Mouse (Mus musculus) activated CD4-positive, CD25-positive, alpha-beta regulatory T cell, adult 4 months (primary cell): Measurements from ENCODE around the gene Hgd. TPM values are rescaled to one million over a fixed set of nuclear protein-coding genes. Genes with fewer than 3 reads are reported as not detected.

Experiments used
- ATAC-seq: one replicate; pipeline ENCODE4 v1.8.0; 2017
- polyA plus RNA-seq, 2 experiments: library from polyadenylated mRNA; unstranded; fragments of 100-300 nt; shearing (Covaris generic); gene quantifications; one replicate each; pipeline ENCODE4 v1.2.1; 2017

Gene Hgd
- polyA plus RNA-seq, 2 experiments from 2014 or later, result not detected

DNA sequence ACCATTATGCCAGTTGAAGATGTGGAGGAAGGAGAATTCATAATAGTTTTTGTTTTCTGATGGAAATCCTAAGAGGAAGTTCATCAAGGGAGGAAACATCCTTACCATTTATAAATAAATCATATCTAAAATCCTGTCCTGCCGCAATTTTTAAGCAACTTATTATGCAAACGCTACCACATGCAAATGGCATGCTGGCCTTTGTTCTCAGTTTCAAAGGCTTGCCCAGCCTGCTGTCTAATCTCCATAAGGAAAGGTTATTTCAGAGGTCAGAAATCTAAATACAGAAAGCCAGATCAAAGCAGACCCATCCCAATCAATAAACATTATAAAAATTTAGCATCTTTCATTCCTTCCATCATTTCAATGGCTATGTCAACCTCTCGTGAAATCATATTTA is 1.9 kb downstream of the Hgd start:
- ATAC-seq, result no peak

DNA sequence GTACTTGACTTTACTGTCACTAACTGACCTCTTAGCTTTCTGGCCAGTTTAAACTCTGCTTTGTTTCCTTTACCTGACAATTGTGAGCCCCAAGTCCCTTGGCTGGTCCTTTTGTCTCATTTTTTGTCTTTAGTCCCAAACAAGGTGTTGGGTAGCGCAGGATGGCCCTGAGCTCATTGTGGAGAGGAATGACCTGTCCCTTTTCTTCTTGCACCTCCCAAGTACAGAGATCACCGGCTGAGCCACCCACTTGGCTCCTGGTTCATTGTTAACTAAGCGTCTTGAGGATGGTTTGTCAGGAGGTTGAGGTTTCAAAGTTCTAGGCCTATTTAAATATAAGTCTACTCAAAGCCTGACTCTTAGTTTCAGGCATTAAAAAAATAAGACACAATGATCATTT is 3.4 kb downstream of the Hgd start:
- ATAC-seq, result no peak

DNA sequence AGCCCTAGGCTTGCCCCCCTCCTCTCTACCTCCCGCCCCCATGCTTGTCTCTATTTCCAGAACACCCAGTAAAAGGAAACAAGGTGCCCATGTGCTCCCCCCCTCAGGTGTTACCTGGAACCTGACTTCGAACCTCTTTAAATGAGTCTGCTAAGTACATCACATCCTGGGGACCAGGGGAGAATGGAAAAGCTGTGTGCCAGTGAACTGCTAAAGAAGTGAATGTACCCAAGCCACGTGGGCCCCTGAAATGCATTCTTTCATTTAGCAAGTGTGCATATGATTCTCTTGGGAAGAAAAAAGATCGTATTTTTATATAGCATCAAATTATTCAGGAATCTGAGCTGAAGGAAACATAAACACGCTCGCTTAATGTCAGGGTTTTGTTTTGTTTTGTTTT is 3.8 kb downstream of the Hgd start:
- no peak for ATAC-seq

DNA sequence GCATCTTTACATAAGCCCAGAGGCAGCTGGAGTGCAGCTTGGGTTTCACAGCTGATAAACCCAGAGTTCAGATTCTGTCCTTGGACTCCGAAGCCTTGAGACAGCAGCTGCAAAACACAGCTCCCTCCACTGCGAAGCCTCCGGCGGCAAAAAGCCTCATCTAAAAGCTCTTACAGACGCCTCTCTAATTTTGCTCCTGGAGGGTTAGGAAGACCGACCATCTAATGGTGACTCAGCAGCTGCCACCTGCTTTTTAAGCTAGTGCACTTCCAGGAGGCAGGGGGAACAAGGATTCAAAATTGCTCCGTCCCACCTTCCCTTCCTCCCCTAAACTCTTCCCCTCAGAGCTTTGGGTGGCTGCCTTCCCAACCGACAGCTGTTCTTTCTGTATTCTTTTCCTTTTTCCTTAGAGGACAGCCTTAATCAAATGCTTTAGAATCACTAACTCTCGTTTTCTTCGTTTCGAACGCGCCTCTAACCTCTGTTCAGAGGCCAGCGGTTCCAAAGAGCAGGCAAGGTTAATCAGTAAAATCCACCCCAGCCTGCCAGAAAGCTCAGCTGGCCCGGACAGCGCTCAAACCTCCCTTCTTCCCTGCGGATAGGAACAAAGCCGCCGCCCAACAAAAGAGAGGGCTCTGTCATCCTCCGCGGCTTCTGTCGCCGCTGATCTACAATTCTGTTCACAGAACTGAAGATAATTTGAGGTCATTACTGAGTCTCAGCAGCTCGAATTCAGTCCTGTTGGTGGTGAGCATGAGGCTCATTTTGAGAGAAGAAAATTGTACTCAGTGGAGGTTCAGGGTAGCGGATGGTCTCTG is 4.5 kb downstream of the Hgd start:
- no peak for ATAC-seq

DNA sequence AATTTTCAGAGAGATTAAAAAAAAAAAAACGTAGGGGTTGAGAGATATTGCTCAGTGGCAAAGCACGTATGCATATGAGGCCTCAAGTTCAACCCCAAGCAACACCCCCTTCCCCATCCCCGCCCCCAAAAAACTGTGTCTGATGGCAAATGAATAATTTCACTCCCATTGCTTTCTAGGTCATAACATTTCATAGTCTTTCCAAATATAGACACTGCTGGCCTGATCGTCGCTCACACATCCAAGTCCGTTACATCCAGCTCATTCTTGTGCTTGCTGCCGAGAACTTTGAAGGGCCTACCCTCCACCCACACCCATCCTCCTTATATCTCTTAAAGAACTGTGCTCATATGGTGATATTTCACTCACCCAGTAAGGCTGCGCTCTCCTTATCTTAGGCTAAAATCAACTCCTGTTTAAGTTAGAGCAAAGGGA is 5.2 kb downstream of the Hgd start:
- ATAC-seq, result no peak

DNA sequence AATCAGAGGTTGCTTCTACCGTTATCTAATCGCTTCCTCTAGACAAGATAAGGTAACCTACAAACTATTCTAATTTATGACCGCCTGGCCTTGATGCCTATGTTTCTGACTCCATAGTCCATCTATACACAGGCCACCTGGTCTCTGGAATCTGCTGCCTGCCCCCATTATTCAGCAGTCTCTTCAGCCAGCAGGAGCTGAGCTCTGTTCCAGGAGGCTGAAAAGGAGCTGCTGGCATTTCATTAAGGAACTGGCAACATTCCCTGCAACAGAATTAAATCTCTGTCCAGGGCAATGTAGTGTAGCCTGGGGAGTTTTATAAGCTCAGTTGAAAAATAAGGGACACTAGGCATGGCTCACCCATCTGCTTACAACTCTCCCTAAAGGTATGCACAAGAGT is 11.0 kb downstream of the Hgd start:
- no peak for ATAC-seq

DNA sequence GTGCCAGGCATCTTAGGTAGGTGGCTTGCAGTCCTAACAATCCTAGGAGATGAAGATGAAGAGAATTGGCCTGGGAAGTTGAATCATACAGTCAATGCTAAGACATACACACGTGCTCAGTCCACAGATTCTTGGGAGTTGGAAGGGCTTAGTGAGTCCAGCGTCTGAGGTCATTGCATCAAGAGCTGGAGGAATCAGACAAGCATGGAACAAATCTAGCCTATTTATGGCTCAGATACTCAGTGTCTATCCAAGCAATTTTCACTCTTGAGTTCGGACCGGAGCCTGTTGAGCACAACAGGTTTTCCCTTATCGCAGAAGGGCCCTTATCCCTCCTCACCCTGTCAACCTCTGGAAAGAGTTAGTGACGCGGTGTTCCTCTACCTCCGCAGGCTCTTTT is 11.6 kb downstream of the Hgd start:
- no peak for ATAC-seq

DNA sequence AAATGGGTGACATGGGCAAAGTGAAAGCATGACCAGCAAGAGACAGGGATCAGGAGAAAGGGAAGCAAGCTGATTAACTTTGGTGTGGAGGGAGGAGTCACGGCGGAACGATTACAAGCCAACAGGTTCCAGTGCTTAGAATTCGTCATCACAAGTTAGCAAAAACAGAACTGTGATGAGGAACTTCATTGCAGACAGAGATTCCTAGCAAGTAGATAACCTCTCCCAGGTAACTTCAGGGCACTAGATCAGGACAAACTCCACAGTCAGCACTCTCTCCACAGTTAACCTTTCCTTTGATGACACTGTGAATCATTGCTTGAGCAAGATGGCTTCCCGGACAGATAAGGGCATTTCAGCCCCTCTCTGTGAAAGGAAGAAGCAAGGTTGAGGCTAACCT is 17.5 kb downstream of the Hgd start:
- no peak for ATAC-seq

DNA sequence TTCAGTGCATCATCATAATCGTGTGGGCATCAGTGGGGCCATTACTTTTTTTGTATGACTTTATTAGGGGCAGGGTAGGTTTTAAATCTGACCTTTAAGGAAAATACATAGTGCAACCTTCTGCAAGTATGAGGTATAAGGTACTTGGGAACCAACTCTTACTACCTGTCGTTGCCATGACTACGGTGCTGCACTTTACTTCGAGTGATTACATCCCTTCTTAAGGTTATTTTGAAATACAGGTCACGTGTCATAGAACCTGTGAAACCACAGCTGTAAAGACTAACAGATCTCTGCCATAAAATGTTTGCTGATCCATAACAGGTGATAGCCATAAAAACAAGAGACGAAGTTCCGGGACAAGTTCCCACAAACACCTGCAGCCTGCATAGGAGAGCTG is 18.5 kb downstream of the Hgd start:
- no peak for ATAC-seq

DNA sequence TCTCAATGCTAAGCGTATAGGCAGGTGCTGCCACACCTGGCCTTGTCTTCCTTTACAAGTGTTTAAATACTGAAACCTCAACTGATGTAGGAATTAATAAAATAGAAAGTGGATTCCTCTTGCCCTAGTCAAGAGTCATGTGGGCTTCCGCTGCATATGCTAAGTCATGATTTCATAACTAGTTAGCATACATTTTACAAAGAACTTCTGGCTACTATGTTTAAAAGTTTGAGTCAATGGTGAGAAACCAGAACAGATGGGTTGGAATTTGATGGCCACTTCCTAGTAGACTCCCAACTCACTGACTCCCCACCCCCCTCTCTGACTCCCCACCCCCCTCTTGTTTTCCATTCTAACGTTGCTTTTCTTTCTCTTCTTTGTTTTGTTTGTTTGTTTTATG is 19.4 kb downstream of the Hgd start:
- no peak for ATAC-seq

DNA sequence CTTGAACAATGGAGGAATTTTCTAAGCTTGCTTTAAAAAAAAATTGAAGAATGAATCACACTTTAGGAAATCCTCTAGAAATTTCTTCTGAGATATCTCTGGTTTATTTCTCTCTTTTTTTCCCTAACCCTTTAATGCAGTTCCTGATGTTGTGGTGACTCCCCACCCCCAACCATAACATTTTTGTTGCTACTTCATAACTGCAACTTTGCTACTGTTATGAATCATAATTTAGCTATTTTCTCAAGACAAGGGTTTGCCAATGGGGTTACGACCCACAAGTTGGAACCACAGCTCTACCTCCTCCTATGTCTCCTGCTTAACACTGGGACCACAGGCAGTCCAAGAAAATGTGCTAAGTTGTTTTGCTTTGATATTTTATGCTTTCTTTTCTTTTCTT is 23.5 kb downstream of the Hgd start:
- ATAC-seq, result no peak

DNA sequence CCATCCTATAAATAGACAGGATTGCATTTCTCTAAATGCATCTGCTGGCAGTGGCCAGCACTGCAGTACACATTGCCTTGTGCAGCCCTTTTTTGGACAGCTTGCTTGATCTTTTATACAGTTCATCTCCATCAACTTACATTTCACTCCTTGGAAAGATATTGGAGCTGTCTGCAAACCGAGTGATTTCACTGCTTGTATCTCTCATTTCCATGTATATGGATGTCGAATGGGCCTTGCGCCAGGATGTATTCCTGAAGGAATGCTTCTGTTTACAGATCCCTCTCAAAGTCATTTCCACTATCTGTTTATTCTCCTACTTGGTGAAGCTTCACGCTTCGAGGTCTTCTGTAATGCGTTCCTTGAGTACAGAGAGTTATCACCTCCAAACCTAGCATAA is 24.3 kb downstream of the Hgd start:
- ATAC-seq, result no peak

DNA sequence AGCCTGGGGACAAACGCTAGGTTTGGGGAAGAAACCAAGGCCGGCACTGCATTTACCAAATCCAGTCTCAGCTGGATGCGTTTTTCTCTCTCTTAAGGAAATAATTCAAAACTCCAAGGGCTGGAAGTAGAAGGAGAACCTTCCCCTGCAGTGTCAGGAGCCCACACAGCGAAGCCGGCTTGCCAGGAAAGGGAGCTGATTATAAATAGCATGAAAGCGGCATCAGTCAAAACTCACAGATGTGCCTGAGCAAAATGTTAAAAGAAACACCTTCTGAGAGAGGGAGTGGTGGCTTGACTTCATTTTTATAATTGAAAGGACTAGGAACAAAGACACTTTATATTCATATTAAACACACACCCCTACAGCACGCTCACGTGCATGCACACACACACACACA is 30.4 kb downstream of the Hgd start:
- ATAC-seq, result no peak

DNA sequence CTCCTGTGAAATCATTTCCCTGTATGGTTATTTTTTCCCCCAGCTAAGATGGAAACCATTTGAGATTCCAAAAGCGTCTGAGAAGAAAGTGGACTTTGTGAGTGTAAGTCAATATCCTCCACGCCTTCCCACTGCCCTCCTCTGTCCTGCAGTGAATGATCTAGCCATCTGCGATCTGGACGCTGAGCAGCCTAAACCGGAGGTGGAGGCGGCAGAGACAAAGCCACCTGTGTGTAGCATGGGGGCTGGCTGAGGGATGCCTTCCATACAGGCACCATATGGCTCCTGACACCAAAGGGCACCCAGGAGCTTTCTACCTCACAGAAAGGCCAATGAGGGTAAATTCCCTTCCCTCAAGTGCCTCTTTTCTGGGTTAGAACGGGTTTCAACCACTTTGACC is 31.1 kb downstream of the Hgd start:
- ATAC-seq, result no peak

DNA sequence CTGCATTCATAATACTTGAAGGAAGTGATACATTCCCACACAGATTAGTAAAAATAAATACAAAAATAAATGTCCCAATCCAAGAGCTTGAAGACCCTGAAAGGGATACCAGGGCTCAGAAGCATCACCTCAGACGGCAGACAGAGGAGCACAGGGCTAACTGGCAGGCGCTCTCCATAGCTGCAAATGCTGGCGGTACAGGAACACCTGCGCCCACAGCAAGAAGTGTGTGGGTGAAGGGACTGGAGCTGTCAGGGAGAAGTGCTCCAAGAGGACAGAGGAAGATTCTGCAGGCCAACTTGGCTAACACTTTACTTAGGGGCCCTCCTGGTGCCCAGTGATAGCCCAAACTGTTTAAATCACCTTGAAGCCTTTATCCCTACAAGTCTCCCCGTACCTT is 32.1 kb downstream of the Hgd start:
- no peak for ATAC-seq

DNA sequence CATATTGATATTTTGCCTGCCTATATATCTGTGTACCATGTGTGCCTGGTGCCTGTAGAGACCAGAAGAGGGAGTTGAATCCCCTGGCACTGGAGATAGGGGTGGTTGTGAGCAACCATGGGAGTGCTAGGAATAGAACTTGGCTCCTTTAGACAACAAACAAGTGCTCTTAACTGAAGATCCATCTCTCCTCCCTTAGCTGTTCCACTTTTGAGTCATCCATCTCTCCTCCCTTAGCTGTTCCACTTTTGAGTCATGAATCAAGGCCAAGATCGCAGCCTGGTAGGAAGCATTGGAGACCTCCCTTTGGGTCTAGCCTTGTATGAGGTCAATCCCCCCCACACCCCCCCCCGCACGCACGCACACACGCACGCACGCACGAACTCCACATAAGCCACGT is 34.6 kb downstream of the Hgd start:
- ATAC-seq, result no peak

DNA sequence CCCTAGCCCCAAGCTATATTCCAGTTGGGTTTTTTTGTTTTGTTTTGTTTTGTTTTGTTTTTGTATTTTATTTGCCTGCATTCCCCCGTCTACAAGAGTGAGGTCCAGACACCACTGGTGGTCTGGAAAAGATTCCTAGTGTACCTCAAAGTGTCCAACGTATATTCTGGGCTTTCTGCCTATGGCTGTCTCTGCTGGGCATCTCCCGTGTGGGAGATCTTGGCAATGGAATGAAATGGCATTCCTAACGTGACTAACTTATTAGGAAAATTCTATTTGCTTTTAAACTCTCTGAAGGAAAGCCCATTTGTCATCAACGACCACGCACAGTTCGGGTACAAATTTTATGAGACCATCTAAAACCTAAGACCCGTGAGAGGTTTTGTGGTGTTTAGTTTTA is 35.5 kb downstream of the Hgd start:
- ATAC-seq, result no peak

DNA sequence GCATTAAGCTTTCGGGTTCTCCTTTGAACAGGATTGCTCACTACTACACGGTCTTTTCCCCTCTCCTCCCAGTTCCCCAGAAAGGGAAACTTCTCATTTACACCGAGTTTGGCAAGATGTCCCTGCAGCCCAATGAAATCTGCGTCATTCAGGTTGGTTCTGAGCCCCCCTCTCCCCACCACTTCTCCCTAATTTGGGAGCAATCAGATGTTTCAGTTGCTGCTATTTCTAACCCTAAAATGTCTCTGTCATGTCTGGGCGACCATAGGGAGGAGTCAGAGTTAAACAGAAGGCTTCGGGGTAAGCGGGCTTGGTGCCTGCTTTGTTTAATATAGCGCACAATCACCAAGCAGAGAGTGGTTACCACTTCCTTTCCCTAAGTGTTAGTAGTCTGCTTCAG is 36.2 kb downstream of the Hgd start:
- ATAC-seq, result no peak

DNA sequence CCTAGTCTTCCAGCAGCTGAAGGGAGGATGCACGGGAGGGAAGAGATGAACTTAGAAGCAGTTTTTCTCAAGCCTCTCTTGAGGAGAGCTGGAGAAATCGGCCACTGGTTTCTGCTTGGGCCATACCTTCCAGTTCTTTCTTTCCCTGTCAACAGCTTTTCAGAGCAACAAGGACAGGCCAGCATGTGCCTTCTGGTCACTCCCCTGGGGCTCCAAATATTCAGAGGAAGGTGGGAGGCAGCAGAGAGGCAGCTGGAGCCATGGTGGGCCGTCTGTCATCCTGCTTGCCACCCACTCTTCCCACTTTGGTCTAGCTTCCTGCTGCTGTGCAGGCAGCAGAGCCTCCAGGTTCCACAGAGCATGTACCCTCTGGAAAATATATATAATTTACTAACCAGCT is 37.7 kb downstream of the Hgd start:
- no peak for ATAC-seq

DNA sequence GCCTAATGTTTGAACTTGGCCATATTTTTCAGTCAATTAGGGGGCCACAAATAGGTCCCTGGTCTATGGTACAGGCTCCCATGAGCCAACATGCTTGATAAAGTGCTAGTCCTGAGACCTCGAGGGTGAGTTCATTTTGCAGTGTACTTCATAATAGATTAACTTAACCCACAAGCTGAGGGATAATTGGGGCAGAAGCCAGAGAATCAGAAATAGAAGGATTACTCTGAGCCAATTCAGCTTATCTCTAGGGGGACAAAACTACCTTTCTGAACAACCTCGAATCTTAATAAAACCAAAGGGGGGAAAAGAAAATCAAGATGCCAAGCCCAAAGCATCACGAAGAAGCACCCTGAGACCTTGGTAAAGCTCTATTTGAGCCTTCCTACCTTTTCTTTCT is 42.5 kb downstream of the Hgd start:
- no peak for ATAC-seq

DNA sequence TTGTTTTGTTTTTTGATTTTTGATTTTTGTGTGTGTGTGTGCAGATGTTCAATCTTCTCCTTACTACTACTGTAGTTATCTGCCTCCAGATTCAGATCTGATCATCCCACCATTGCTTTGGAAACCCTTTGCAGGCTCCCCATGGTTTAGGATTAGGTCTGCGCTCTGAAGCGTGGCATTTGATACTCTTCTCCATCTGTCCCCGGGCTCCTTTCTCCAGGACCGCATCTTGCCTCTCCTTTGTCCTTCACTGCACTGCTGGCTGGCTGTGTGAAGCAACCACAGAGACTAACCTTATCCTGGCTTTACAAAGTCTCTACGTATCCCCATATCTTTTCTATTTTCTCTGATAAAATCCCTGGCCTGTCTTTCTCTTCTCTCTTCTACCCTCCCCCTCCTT is 43.0 kb downstream of the Hgd start:
- ATAC-seq, result no peak

DNA sequence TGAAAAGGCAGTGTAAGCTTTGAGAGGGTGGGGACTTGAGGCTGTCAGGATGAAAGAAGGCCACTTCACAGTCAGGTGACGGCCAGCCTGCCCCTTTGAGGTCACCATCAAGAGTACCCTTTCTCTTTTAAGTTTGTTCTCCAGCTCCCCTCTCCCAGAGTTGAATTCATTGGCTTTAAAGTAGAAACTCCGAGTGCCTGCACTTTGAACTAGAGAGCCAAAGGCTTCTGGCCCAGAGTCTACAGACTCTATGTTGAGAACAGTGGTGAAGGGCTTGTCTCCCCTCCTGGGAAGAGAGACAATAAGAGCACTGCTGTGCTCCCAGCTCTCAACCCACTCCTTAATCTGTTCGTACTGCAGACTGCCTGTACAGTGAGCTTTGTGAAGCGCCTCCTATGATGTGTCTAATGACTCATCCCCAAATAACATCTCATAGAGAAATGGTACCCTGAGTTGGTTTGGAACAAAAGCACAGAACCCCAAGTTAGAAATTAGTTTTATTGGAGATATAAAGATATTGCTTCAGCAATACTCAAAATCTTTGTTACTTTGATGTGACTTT is 46.5 kb downstream of the Hgd start:
- no peak for ATAC-seq

DNA sequence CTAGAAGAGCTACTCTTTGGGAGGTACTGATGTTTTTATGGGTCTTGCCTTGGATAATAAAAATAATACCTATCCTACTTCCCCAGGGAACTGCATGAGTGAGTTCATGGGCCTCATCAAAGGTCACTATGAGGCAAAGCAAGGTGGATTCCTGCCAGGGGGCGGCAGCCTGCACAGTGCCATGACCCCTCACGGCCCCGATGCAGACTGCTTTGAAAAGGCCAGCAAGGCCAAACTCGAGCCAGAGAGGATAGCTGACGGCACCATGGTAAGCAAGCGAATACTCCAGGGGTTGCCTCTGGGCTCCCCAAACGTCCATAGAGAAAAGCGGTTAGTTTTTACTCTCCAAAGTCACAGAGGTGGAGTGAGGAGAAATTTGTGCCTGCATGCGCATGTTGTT is 48.4 kb downstream of the Hgd start:
- ATAC-seq, result no peak

DNA sequence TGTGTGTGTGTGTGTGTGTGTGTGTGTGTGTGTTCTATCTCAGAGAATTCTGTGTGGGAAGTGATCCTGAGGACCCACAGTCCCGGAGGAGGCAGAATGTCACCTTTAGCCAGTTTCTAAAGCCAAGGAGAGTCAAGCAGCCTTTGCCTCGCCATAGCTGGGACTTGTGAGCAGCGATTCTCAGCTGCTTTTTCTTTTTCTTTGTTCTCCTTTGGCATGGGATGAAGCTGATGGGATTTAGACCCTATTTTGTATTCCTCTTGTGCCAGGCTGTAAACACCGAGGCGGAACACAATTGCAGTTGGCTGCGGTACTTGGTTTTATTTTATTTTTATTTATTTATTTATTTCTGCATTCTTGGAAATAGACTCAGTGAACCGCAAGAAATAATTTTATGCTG is 49.1 kb downstream of the Hgd start:
- ATAC-seq, result no peak

DNA sequence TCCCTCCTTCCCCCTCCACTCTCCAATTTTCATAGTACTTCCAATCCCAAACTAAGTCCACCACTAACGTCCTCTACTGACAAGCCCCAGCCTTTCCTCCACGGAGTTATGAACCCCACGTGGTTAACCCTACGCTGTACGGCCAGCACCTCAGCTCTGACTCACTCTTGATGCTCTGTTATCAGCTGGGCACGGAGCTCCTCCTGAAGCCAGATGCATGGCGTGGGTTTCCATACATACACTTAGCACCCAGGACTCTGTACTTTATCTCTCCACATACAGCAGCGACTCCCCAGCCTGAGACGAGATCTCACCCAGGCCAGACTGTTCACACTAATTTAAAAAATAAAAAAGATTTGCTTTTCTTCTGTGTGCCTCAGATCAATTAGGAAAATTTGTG is 54.6 kb downstream of the Hgd start:
- ATAC-seq, result no peak
